Mouse (Mus musculus) lung, postnatal 0 days (tissue): ENCODE measurements at regions not wholly inside any gene's neighbourhood (a gene's known extent, or its start where the extent isn't known, plus 50 kb on each side); places are given as distances from the start of the nearest gene placed in this dataset.

Experiments
- CTCF ChIP-seq: IDR thresholded peaks from 2 replicates; pipeline ENCODE4 v1.5.1; 2016; ENCODE audit warnings: antibody characterized with exemption, mild to moderate bottlenecking
- EP300 ChIP-seq: IDR thresholded peaks from 2 replicates; pipeline ENCODE4 v1.6.1; 2016; ENCODE audit warnings: antibody characterized with exemption, mild to moderate bottlenecking, control low read depth

DNA sequence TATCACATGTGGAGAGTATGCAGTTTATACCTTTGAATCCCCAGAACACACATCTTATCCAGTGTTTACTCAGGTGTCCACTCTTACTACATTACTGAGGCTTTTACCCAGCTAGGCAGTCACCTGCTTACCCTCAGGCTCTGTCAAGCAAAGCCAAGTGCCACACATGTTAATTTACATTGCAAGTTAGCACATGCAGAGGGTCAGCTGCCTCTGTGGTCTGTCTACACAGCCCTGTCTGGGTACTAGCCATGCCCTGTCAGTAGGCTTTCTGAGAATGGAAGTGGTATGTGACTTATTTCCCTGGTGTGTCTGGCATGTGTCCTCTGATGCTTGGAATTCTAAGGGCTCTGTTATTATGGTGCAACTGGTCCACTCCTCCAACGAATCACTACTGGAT is 106.6 kb downstream of the Sox11 start:
- TF ChIP-seq CTCF (no peak), EP300 (no peak)
